Mouse (Mus musculus) naive thymus-derived CD4-positive, alpha-beta T cell, adult 2 months (primary cell): ENCODE measurements around the gene Olfr618.
"Not testable (repeated sequence)": the region's sequence is repeated elsewhere in the genome, so short reads cannot be mapped to it uniquely, and the experiment has no call there.

Experiments used
- DNase-seq: peaks from one replicate; pipeline ENCODE4 v3.0.0-alpha.2; 2011; ENCODE audit warnings: low read depth

Gene Olfr618

DNA sequence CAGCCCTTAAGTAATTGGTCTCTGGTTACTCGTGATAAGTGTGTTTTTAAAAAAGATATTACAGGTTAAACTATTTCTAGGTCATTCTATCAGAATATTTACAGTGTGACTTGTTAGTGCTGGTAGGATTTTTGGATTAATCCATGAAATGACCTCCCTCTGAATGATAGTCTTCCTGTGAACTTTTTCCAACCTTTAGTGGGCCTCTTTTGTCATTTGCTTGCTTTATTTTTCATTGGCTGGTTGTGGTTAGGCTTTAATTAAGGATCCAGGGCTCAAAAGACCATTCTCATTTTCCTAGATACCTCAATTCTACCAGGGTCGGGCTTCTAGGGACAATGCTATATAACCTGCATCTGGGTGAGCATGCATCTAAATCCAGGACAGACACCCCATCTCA is at the start of gene Olfr618:
Gene Olfr618 (plus strand): TSS at position 301 of the 400 bp plus-strand sequence.
- DNase-seq, result no peak

DNA sequence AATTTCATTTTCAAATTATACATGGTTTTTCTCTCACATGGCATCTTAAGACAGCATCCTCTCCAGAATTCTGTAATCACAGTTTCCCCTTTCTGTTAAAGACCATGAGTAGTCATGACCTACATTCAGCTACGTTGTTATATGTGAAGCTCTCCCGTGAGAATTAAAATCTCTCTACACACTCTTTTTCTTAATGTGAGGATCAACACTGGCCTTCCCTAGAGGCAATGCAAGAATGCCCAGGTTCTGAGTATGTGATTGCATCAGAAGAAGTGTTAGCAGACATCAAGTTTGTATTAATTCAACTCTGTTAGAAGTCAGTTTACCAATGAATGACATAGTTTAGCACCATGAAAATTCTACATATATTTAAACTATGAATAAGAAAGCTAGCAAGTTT is 47.3 kb upstream of the Olfr618 start, which contains the start of gene Olfr612:
Gene Olfr612 (minus strand): TSS at position 101 of the 400 bp plus-strand sequence.
- DNase-seq, result not testable (repeated sequence)

DNA sequence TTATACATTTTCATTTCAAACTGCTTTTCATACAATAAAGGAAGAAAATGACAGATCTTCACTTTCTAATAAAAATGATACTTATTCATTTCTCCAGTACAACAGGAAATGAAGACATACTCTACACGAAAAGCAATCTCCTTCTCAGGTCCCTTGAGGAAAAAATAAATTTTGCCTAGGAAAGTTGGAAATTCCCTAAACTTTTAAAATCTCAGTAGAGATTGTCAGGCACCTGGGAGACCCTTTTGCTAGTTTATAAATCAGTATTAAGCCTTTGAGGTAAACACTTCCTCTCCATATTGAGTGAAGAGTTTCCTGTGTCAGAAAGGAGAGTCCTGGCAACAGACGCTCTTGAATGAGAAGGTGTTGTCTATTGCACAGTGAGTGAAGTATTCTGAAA is 42.1 kb upstream of the Olfr618 start, which contains the start of gene Olfr613:
Gene Olfr613 (plus strand): TSS at position 301 of the 400 bp plus-strand sequence.
- no peak for DNase-seq

DNA sequence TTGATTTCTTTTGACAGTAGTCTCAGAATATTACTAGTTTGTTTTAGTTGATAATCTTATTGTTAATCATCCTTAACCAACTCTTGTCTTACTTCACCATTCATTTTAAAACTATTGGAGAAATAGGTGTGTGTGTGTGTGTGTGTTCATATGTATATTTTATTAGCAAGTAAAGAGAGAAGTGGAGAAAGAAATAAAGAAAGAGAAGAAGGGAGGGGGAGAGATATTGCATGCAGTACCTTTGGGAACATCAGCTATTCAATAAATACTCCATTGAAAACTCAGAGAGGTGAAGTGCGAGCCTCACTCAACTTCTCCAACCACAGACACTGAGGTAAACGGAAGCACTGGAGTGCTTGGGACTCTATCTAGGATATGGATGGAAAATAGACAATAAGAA is 34.1 kb upstream of the Olfr618 start, which contains the start of gene Olfr615:
Gene Olfr615 (plus strand): TSS at position 301 of the 400 bp plus-strand sequence.
- no peak for DNase-seq

DNA sequence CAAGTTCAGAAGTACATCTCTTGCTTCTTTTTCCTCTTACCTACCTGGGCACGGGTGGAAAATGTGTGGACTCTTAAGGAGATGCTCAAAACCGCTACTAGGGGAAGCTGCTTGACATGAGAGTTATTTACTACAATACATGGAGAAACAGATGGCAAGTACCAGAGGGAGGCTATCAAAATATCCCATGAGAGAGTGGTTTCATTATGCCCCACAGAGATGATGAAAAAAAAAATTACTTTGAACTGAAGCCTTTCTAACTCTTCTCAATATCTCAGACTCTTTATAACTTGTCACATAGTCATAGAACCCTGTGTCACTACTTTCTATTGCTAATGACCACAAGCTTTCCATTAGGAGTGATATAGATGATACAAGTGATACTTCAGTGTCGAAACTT is 20.9 kb upstream of the Olfr618 start, which contains the start of gene Olfr616:
Gene Olfr616 (minus strand): TSS at position 101 of the 400 bp plus-strand sequence.
- no peak for DNase-seq

DNA sequence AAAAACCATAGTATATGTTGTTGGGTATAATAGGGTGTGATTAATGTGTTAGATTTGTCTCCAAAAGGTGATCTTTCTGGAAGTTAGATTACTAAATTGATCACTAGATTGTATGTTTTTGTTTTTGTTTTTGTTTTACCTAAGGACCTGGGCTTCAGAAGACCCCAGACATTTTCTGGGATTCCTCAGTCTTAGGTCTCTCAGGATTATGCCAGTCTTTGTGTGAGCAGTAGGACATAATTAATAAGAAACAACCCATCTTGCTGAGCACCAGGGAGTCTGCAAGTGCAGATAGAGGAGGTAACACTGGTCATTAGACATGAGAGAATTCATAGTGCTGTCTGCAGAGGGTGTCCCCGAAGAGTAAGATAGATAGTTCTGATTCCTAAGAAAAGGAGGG is 17.1 kb upstream of the Olfr618 start, which contains the start of gene Olfr617:
Gene Olfr617 (plus strand): TSS at position 301 of the 400 bp plus-strand sequence.
- no peak for DNase-seq

DNA sequence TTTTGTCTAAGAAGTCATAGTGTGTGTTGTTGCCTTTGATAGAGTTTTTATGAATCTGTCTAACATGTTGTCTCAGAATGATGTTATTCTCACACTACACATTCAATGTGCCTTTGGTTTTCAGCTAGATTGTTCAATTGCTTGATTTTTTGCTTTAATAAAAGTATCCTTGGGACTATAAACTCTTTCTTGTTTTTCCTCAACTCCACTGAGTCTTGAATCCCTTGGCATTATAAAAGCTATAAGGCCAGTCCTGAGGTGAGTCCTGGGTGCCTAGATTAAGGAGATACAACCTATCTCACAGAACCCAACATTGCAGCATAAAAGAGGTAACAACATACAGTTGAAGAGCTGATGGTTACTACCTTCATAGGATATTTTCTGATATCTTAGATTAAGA is 10.4 kb downstream of the Olfr618 start, which contains the start of gene Olfr619:
Gene Olfr619 (plus strand): TSS at position 301 of the 400 bp plus-strand sequence.
- no peak for DNase-seq

DNA sequence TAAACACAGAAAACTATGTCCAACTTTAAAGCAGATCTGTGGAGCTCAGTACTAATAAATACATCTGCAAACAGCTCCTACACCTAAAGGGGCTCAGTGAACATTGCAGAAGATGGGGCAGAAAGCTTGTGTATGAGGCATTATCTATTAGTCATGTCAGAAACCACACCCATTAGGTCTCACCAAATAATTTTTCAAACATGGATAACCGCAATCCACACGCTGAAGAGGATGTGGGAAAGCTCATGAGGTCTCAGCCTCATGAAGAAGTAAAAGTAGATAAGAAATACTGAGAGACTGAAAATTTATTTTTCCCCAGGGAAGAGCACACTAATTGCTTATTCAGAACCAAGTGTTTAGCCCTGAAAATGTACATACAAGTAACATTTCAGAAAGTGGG is 17.5 kb downstream of the Olfr618 start:
- no peak for DNase-seq

DNA sequence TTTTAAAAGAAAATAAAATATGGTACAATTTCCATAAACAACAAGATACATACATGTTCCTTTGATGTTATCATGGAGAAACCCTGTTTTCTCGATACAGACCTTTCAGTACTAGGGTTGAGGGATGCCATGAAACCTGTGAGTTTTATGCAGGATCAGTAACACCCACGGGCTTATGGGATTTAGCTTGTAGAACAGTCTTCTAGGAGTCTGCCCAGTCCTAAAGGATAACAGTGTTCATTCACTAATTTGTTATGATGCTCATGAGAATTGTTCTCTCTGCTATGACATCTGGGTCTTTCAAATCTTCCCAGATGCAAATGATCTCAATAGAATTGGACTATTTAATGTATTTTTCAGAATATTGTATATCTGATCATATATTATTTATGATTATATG is 22.5 kb downstream of the Olfr618 start, which contains the start of gene Olfr620:
Gene Olfr620 (minus strand): TSS at position 101 of the 400 bp plus-strand sequence.
- DNase-seq, result no peak

DNA sequence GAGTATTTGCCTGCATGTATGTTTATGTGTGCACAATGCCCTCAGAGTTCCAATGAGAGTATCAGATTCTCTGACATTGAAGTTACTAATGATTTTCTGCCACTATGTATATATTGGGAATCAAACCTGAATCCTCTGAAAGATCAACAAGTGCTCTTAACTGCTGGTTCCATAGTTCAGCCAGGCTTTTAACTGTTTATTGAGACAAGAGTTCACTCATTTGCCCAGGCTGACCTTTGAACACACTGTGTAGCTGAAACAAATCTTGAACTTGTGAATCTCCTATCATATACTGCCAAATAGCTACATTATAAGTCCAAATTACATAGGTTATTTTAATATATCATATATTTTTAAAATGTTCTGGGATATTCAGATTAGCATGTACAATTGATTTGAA is 46.9 kb downstream of the Olfr618 start:
- DNase-seq, result no peak

DNA sequence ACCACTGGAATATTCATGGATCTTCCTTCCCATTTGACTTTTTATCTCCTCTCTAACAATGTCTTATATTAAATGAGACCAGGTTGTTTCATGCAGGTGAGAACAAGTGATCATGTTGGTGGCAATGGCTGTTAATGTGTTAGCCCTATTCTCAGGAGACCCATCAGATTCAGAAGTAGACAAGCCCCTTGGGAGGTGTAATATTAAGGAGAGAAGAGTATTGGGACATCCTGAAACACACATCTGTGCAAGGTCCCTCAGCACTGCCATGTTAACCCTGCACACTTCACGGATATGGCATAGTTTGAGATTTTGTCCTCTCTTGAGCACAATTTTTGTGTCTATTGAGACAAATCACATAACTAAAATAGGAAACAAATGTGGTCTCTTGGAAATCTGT is 52.7 kb downstream of the Olfr618 start, which contains the start of gene Olfr622:
Gene Olfr622 (minus strand): TSS at position 101 of the 400 bp plus-strand sequence.
- no peak for DNase-seq

DNA sequence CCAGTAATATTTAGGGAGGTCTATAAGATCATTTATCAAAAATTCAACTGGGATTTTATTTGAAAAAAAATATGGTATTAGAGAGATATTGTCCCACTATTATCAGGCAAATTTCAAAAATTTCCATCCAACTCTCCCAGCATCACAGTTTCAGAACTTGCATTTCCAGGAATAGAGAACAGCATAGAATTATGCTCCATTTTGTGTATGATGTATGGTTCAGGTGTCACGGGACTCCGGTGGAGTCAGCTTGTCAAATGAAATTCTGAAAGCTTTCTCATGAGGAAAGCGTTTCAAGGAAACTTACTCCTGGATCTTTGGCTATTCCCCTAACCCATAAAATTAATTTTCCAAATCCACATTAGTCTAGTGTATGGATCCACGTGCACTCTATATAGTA is 54.2 kb downstream of the Olfr618 start:
- DNase-seq, result no peak
